Mouse (Mus musculus) erythroblast, adult 5-6 weeks (primary cell): ENCODE data around the gene Kif7. TPM values are rescaled to one million over a fixed set of nuclear protein-coding genes. Genes with fewer than 3 reads are reported as not detected.

ENCODE experiments used
- ATAC-seq: replicated peaks from 2 replicates; pipeline ENCODE4 v1.8.0; 2016; ENCODE audit warnings: moderate number of reproducible peaks, mild to moderate bottlenecking, moderate TSS enrichment, inconsistent platforms; ENCODE audit not compliant: poor library complexity, low FRiP score, severe bottlenecking
- total RNA-seq, 2 experiments: library from RNA; stranded (forward) in 1 of 2; stranded (reverse) in 1 of 2; fragments of 150-400 nt in 1 of 2; fragments of 200-764, 138-1000 nt in 1 of 2; gene quantifications; 2 replicates each; pipeline versions ENCODE4 v1.2.3 to v1.2.4; 2015 to 2017; ENCODE audit warnings: low replicate concordance in 2 of 2

Kif7 gene
- total RNA-seq (2015; ENCODE audit: low replicate concordance): 0.42 TPM in 1 of 2 replicates, not detected in the other
- total RNA-seq (2017; ENCODE audit: low replicate concordance): 0.09 TPM in 1 of 2 replicates, not detected in the other

GRCm38 (mm10) chr7:79715187-79715981 lies at the start of gene Kif7:
Gene Kif7 (minus strand): TSS chr7:79715720.
- no peak for ATAC-seq

- no peak; the same call in 1 of the 2 replicates for ATAC-seq
Measured at GRCm38 (mm10) chr7:79762106-79762505, 46.6 kb upstream of the Kif7 start.

GRCm38 (mm10) chr7:79761124-79761876 lies 45.8 kb upstream of the Kif7 start:
- no peak for ATAC-seq

- ATAC-seq: no peak
Measured at GRCm38 (mm10) chr7:79759766-79760165, 44.2 kb upstream of the Kif7 start.

DNA sequence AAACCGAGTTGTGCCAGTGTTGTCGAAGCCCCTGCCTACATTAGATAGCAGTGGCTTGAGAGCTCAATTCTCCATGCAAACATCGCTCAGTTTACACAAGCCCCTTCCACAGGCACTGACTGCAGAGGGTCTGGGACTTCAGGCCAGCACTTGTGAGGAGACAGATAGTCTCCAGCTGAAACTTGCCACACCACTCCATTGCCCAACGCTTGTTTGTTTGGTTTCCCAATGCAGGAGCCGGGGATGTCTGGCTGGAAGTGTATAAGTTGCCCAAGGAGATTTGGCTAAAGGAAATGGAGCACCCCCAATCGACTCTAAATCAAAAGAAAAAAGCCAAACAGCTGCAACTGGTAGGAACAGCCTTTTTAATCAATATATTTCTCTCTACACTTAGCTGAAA lies 42.7 kb upstream of the Kif7 start:
- no peak for ATAC-seq

GRCm38 (mm10) chr7:79756334-79756733 lies 40.8 kb upstream of the Kif7 start:
- no peak for ATAC-seq

- no peak for ATAC-seq
Measured at GRCm38 (mm10) chr7:79749511-79749910, 34.0 kb upstream of the Kif7 start.

DNA sequence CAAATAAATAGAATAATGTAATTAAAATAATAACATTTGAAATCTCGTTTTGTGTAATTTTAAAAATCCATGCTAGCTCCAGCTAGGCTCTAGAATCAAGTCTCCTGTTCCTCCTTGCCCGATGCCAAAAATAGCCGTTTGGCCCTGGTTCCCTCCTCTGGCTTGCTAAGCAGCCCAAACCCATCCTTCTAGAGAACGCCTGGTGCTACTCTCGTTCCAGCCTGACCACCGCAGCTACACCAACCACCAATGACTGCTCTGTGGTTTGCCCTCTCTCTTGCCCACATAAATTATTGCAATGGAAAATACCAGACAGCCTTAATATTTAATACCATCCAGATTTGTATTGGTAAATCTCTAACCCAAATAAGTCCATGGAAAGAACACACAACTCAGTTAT lies 32.1 kb upstream of the Kif7 start:
- ATAC-seq: no peak

GRCm38 (mm10) chr7:79744585-79744984 lies 29.1 kb upstream of the Kif7 start:
- no peak for ATAC-seq

DNA sequence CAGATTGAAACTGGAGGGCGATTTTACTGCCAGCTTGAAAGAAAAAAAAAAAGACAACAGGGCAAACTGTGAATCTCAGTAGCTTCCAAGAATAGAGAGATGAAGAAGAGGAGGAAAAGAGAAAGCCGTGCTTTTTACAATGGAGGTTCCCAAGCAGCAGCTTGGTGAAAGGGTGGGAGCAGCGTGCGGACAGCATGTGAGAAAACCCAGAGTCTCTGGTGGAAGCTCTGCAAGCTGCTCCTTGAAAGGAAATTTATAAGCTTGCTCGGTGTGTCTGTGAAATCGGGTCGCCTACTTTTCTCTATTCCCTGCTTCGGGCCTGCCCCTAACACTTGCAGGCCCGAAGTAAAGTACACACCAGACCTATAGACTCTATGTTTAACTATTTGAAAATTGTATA lies 28.5 kb upstream of the Kif7 start:
- no peak for ATAC-seq

DNA sequence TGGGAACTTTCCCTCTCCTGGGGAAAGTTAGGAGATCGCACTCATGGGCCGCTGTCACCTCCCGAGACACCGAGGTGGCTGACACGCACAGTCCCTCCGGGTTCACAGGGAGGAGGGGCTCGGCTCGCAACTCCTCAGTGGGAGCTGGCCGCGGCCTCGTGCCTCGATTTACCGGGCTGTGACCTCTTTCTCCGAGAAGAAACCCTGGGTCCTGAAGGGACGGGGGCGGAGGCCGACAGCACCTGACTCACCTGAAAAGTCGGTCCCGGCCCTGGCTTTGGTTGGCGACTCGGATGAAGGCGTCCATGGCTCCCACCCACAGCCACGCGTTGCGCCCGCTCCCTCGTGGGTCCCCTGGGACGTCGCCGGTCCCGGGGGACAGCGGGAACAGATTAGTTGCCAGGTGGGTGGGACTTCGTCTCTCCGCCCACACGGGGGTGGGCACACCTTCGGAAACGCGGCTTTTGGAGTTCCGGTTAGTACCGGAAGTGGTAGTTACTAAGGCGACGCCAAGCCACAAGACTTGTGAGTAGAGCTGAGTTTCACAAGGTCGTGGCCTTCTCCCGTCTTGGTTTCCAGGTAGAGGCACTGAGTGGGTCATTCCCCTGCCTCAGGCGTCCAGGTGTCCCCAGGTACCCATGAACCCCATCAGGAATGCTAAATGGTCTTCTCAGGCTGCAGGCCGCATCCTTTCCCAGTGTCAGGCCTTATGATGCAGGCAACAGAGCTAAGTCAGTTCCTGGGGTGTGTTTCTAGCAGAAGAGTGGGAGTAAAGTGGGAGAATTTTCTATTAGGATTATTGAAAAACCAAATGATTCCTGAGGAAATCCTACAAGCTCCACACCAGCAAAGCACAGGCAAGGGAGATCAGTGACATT lies 27.4 kb upstream of the Kif7 start, which contains the start of the genes Pex11a and Wdr93:
Gene Pex11a (minus strand): TSS at position 473 of the 878 bp plus-strand sequence.
Gene Wdr93 (plus strand): TSS at position 505 of the 878 bp plus-strand sequence.
- peak; percentile 69; the same call in 1 of the 2 replicates for ATAC-seq

DNA sequence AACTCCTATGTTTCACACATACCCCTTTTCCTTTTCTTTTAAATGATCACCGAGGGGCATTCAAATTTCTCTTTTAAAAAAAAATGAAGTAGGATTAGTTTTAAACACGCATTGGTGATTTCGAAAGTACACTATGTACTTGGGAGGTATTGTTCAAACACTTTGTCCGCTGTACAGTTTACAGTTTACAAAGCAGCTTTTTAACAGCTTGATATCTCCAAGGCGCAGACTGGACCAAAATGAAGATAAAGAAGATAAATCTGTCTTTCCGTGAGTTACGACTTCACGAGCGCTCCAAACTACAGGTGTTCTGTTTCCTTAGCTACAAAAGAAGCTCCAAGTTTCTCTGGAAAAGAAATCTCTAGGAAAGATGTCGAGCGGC lies 26.7 kb upstream of the Kif7 start:
- no peak for ATAC-seq

DNA sequence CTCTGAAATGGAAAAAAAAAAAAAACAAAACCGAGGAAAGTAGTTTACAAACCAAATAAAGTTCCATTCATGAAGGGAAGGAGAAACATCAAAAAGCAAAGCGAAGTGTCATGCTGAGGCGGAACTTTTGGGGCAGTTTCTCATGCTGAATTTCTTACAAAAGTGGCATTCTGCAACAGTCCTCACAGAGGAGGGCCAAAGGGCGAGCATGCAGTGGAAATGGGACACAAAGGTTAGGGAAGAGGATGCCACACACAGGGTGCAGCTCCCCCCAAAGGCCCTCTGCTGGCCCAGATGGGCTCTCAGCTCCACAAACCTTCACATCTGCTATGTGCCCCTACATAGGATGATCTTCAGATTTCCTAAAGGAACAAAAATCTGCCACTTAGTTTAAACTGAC lies 24.8 kb upstream of the Kif7 start:
- no peak for ATAC-seq

DNA sequence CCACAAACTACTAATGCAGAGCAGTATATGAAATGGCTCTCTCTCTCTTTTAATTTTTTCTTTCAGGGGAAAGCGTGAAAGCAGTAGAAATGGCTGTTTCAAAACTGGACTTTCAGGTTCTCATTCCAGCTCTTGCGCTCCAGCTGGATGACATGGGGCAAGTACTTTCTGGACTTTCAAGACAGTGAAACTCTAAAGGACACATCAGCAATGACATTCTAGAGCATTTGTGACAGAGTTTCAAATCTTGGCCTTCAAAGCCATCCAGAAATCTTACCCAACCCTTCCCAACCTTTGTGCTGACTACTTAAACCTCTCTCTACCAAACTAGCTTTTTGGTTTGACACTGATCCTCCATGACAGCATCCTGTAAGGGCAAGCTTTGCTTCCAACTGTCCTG lies 23.4 kb upstream of the Kif7 start:
- no peak for ATAC-seq

DNA sequence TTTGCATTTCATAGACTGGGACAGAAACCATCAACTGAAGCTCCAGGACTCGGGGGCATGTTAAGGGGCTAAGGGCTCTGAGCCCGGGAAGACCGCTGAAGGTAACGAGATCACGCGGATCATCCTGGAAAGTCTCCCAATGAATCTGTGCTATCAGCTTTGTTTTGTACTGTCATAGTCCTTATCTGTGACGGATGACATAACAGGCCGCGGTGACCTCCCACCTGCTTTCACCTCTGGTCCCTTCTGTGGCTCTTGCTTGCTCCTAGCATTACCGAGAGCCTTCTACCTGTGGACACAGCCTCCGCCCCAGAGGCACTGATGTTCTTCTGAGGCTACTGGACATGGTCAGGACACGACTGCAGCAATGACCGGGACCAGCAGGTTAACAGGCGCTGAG lies 21.0 kb upstream of the Kif7 start:
- ATAC-seq: no peak

- ATAC-seq: no peak
Measured at GRCm38 (mm10) chr7:79734563-79734962, 19.0 kb upstream of the Kif7 start.

DNA sequence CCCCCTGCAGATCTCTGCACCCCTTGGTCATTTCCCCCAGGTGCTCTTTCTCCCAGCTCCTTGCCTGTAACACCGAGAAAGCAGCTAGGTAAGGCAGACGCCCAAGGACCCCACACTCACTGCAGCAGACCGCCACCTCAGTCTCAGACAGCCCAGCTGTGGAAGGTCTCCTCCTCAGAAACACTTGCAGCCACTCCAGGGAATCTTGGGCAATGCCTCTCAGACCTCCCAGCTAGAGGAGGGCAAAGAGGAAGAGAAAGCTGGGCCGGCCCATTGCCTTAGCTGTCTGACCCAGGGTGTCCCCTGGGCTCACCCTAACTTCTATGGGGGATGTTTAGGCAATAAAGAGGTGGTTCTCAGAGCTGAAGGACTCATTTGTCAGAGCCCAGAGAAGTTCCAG lies 17.1 kb upstream of the Kif7 start, which contains the start of gene Plin1:
Gene Plin1 (minus strand): TSS at position 282 of the 400 bp plus-strand sequence.
- ATAC-seq: no peak

GRCm38 (mm10) chr7:79731438-79731837 lies 15.9 kb upstream of the Kif7 start:
- ATAC-seq: no peak

DNA sequence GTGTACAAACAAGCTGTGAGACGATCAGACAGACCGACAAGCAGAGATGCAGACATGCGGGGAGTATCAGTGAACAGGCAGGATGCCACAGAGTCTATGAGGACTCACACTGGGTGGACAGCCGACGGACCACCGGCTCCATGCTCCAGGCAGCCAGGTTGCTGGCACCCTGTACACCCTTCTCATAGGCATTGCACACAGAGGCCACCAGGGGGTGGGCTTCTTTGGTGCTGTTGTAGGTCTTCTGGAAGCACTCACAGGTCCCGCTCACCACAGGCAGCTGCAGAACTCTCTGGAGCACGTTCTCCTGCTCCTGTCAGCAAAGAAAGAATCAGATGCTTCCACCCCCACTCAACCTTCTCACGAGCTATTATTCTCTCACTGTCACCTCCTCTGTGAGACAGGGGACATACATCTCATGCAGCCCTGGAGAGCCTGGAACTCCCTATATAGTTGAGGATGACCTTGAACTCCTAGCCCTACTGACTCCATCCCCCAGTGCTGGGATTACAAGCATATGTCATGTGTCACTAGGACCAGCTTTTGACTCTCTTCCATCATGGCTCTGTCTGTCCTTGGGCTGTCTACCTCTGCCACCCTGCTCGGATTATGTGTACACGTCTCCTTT lies 14.3 kb upstream of the Kif7 start:
- no peak; the same call in 1 of the 2 replicates for ATAC-seq
